Mouse (Mus musculus) heart, postnatal 0 days (tissue): Measurements from ENCODE around the gene Sult1a1. TPM values are rescaled to one million over a fixed set of nuclear protein-coding genes. Genes with fewer than 3 reads are reported as not detected.

ENCODE experiments used
- ATAC-seq: fragments of 200-750 bp; cut with Nextera tagmentation; 2 replicates; pipeline ENCODE4 v1.8.0; 2017; ENCODE audit warnings: low read depth, moderate number of reproducible peaks, moderate library complexity; ENCODE audit not compliant: insufficient read depth
- DNase-seq: peaks from one replicate; pipeline ENCODE4 v3.0.0-alpha.2; 2016; ENCODE audit warnings: low spot score
- H3K27ac ChIP-seq: fragments of 300-500 bp; sonication (generic); 2 replicates; pipeline ENCODE4 v1.5.1; 2014; ENCODE audit warnings: low read depth, mild to moderate bottlenecking
- H3K27me3 ChIP-seq: fragments of 300-500 bp; sonication (generic); 2 replicates; pipeline ENCODE4 v1.6.1; 2014; ENCODE audit warnings: low read length, mixed read lengths; ENCODE audit not compliant: control insufficient read depth, insufficient read depth
- H3K36me3 ChIP-seq: fragments of 300-500 bp; sonication (generic); replicated peaks from 2 replicates; pipeline ENCODE4 v1.6.1; 2014; ENCODE audit warnings: low read length, mixed read lengths; ENCODE audit not compliant: control insufficient read depth, insufficient read depth
- H3K4me1 ChIP-seq: fragments of 300-500 bp; sonication (generic); 2 replicates; pipeline ENCODE4 v1.6.1; 2014; ENCODE audit warnings: antibody characterized with exemption; ENCODE audit not compliant: control insufficient read depth, insufficient read depth
- H3K4me2 ChIP-seq: fragments of 300-500 bp; sonication (generic); 2 replicates; pipeline ENCODE4 v1.6.1; 2014; ENCODE audit warnings: low read depth, mild to moderate bottlenecking, low read length, moderate library complexity
- H3K4me3 ChIP-seq: fragments of 300-500 bp; sonication (generic); 2 replicates; pipeline ENCODE4 v1.5.1; 2014; ENCODE audit warnings: low read depth, low read length
- H3K9ac ChIP-seq: fragments of 300-500 bp; sonication (generic); replicated peaks from 2 replicates; pipeline ENCODE4 v1.6.1; 2014; ENCODE audit warnings: low read depth, low read length, mixed read lengths
- H3K9me3 ChIP-seq: fragments of 300-500 bp; sonication (generic); replicated peaks from 2 replicates; pipeline ENCODE4 v1.6.1; 2016; ENCODE audit warnings: low read length; ENCODE audit not compliant: control insufficient read depth
- CTCF ChIP-seq: IDR thresholded peaks from 2 replicates; pipeline ENCODE4 v1.5.1; 2016; ENCODE audit warnings: antibody characterized with exemption, control low read depth, low read depth
- EP300 ChIP-seq: IDR thresholded peaks from 2 replicates; pipeline ENCODE4 v1.6.1; 2016; ENCODE audit warnings: antibody characterized with exemption, low read depth
- WGBS: fragments of 180-500 bp; shearing (Covaris S2); extraction: QIAGEN DNeasy Blood & Tissue Kit; methylation state at CpG from one replicate; pipeline ENCODE4 v1.1.7; 2014; 5-methylcytosine and 5-hydroxymethylcytosine counted together
- polyA plus RNA-seq: library from polyadenylated mRNA; unstranded; fragments of >200 nt; fragmentation: Nextera tagmentation; extraction: Ambion mirVana; gene quantifications from 2 replicates; pipeline ENCODE4 v1.2.1, GENCODE M21; 2015
- total RNA-seq: library from RNA; depleted of rRNA; stranded (reverse); fragments of >200 nt; gene quantifications from 2 replicates; pipeline ENCODE4 v1.2.3, GENCODE M21; 2014; ENCODE audit warnings: low replicate concordance

Gene Sult1a1
- total and polyA plus RNA-seq, 2 experiments from 2014 or later: 24.8 to 64.2 TPM

DNA sequence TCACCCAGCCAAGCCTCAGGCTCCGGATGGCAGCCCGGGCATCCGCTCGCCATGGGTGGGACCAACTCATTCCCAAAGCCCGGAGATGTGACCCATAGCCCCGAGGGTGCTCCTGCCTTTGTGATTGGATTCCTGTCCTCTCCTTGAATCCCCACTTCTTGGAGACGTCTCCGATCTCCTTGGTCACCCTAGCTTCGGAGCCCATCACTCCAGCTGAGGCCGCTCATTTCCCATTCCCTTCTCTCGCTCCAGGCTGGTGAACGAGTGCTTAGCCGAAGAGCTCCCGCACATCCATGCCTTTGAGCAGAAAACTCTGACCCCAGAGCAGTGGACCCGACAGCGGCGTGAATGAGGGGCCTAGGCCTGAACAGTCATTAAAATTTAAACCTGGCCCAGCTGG, 20.1 kb upstream of the Sult1a1 start:
- no peaks in the 10 kb centered on the region for H3K27me3 ChIP-seq
- H3K4me3 ChIP-seq: peak overlapping the region; percentile 93
- no peak for ATAC-seq
- peaks cover 9% of the 10 kb centered on the region for H3K36me3 ChIP-seq
- peak overlapping the region; percentile 92 for H3K4me2 ChIP-seq
- no peaks in the 10 kb centered on the region for H3K9me3 ChIP-seq
- peak overlapping the region; percentile 27; the same call in 1 of the 2 replicates for H3K27ac ChIP-seq
- no peak for DNase-seq
- peaks cover 14% of the 10 kb centered on the region; the same call in 1 of the 2 replicates for H3K4me1 ChIP-seq
- no peak for TF ChIP-seq EP300
- TF ChIP-seq CTCF: no peak
- H3K9ac ChIP-seq: peak overlapping the region; percentile 66
- WGBS: 3% methylated on average over 17 of the region's 17 CpGs

DNA sequence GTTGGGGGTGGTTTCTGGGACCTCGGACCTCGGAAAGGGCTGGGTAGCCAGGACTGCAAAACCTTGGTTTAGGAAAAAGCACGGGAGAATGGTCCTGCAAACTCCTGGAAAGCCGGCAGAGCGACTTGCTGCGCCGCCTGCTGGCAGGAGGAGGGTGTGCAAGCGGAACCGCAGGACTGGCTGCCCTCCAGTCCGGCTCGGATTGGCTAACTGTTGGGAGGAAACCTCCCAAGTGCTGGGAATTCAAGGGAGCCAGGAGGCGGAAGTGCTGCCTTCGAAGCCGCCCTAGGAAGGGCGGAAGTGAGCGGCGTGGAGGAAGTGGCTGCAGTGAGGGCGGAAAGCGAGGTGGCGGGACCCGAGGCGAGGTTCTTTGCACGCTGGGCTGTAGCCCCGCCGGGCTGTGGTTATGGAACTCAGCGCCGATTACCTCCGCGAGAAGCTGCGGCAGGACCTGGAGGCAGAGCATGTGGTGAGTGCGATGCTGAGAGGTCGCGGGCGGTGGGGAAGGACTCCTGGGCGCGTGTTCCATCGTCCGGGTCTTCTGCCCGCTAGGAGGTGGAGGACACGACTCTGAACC, 19.5 kb upstream of the Sult1a1 start, which contains the start of gene Slx1b:
Gene Slx1b (minus strand): TSS at position 154 of the 577 bp plus-strand sequence.
- Histone ChIP-seq H3K4me2 (peak within 1 kb of the TSS; percentile 92), H3K36me3 (peaks cover 15% of the 10 kb centered on the region), H3K9ac (peak within 1 kb of the TSS; percentile 91), H3K27ac (peak within 1 kb of the TSS; percentile 96), H3K27me3 (no peaks in the 10 kb centered on the region), H3K4me1 (peaks cover 14% of the 10 kb centered on the region; the same call in 1 of the 2 replicates), H3K4me3 (peak within 1 kb of the TSS; percentile 93), H3K9me3 (no peaks in the 10 kb centered on the region)
- DNase-seq (peak; percentile 98), ATAC-seq (peak; percentile 98)
- TF ChIP-seq CTCF (peak; percentile 97), EP300 (no peak)
- under 1% methylated on average over 40 of the region's 40 CpGs for WGBS

DNA sequence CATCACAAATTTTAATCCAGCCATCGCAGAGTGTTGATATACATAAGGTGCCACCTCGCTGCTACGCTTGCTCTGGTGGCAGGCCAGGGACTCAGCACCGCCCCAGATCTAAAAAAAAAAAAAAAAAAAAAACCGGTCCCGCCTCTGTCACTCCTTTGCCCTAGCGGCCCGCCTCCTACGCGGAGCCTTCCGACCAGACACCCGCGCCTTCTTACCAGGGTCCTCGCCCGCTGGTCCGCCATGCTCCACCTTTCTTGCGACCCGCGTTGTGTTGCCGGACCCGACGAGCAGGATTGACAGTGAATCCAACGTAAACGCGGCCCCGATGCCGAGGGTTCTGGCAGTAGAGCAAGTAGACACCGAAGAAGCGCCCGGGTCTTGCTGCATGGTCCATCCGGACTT, 19.0 kb upstream of the Sult1a1 start, which contains the start of gene Bola2:
Gene Bola2 (plus strand): TSS at position 192 of the 402 bp plus-strand sequence.
- DNase-seq (peak; percentile 47), ATAC-seq (peak; percentile 75)
- H3K9ac ChIP-seq: peak within 1 kb of the TSS; percentile 91
- peaks cover 14% of the 10 kb centered on the region; the same call in 1 of the 2 replicates for H3K4me1 ChIP-seq
- H3K27me3 ChIP-seq: no peaks in the 10 kb centered on the region
- TF ChIP-seq EP300 (no peak; the same call in 1 of the 2 replicates), CTCF (no peak)
- peaks cover 16% of the 10 kb centered on the region for H3K36me3 ChIP-seq
- no peaks in the 10 kb centered on the region for H3K9me3 ChIP-seq
- peak within 1 kb of the TSS; percentile 96 for H3K27ac ChIP-seq
- WGBS: under 1% methylated on average over 31 of the region's 31 CpGs
- peak within 1 kb of the TSS; percentile 93 for H3K4me3 ChIP-seq
- peak within 1 kb of the TSS; percentile 92 for H3K4me2 ChIP-seq

DNA sequence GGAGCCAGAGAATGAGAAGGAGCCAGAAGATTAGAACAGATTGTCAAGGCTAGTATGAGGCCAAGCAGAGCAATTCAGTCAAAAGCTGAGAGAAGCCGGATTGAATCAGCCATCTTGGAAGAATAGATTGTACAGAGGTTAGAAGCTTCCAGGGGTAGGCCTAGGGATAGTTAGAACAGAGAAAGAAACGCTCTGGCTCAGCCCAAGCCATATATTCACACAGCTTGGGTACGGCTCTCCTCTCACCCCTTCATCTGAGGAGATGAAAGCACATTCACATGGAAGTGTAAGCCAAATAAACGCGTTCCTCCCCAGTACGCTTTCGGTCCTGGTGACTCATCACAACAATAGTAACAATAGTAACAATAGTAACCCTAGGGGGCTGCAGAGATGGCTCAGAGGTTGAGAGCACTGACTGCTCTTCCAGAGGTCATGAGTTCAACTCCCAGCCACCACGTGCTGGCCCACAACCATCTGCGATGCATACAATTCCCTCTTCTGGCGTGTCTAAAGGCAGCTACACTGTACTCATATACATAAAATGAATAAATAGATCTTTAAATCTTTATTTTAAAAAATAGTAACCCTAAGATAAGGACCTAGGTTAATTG, 18.3 kb upstream of the Sult1a1 start:
- peak overlapping the region; percentile 91 for H3K4me2 ChIP-seq
- H3K9me3 ChIP-seq: no peaks in the 10 kb centered on the region
- H3K36me3 ChIP-seq: peaks cover 16% of the 10 kb centered on the region
- H3K9ac ChIP-seq: peak overlapping the region; percentile 91
- H3K4me1 ChIP-seq: peaks cover 14% of the 10 kb centered on the region; the same call in 1 of the 2 replicates
- WGBS: 50% methylated on average over 10 of the region's 10 CpGs
- no peak for TF ChIP-seq CTCF
- no peak for TF ChIP-seq EP300
- DNase-seq: no peak
- ATAC-seq: no peak
- peak overlapping the region; percentile 34; the same call in 1 of the 2 replicates for H3K27ac ChIP-seq
- H3K4me3 ChIP-seq: peak overlapping the region; percentile 93
- H3K27me3 ChIP-seq: no peaks in the 10 kb centered on the region

DNA sequence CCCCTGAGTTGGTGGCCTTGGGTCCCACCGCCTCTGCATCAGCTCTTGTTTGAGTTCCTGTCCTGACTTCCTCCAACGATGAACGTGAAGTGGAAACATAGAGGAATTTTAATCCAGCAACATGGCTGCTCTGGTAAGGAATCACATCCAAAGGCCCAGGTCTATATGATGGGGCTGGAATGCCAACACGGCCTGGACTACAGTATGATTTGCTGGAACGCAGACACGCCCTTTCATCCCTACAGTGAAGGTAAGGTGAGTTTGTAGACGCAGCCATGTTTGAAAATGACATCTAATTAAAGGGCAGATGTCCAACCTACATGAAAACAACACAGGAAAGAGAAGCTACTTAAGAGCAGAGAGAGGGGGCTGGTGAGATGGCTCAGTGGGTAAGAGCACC, 17.5 kb upstream of the Sult1a1 start:
- H3K4me1 ChIP-seq: peaks cover 14% of the 10 kb centered on the region; the same call in 1 of the 2 replicates
- no peak for TF ChIP-seq CTCF
- TF ChIP-seq EP300: no peak
- H3K4me3 ChIP-seq: no peak overlapping the region
- H3K9me3 ChIP-seq: no peaks in the 10 kb centered on the region
- peaks cover 16% of the 10 kb centered on the region for H3K36me3 ChIP-seq
- DNase-seq (no peak), ATAC-seq (no peak)
- 75% methylated on average over 7 of the region's 7 CpGs for WGBS
- H3K4me2 ChIP-seq: no peak overlapping the region
- H3K27ac ChIP-seq: no peak overlapping the region
- no peaks in the 10 kb centered on the region for H3K27me3 ChIP-seq
- no peak overlapping the region for H3K9ac ChIP-seq
